Mouse (Mus musculus): ENCODE results near the gene Slc25a1.
"Not testable (repeated sequence)": the region's sequence is repeated elsewhere in the genome, so short reads cannot be mapped to it uniquely, and the experiment has no call there.

Slc25a1 gene

GRCm38 (mm10) chr16:17928087-17928580 is at the start of gene Slc25a1:
Gene Slc25a1 (minus strand): TSS chr16:17928219.
- DNase-seq (ENCODE audit: low read depth, low spot score): no peak

- no peak for DNase-seq (ENCODE audit: low read depth, low spot score)
These were observed 43.8 kb upstream of the Slc25a1 start for GRCm38 (mm10) chr16:17971853-17972252.

GRCm38 (mm10) chr16:17962091-17962490 is 34.1 kb upstream of the Slc25a1 start:
- DNase-seq (ENCODE audit: low read depth, low spot score): no peak

GRCm38 (mm10) chr16:17956052-17956638 is 28.1 kb upstream of the Slc25a1 start:
- DNase-seq (ENCODE audit: low read depth, low spot score): not testable (repeated sequence)

- no peak for DNase-seq (ENCODE audit: low read depth, low spot score)
These were observed 23.6 kb upstream of the Slc25a1 start for GRCm38 (mm10) chr16:17951618-17952017.

- DNase-seq (ENCODE audit: low read depth, low spot score): no peak
These were observed 22.0 kb upstream of the Slc25a1 start for GRCm38 (mm10) chr16:17950068-17950467.

- no peak for DNase-seq (ENCODE audit: low read depth, low spot score)
These were observed 21.4 kb upstream of the Slc25a1 start for GRCm38 (mm10) chr16:17949421-17949877.

GRCm38 (mm10) chr16:17945081-17945831 is 17.2 kb upstream of the Slc25a1 start:
- no peak for DNase-seq (ENCODE audit: low read depth, low spot score)

GRCm38 (mm10) chr16:17943466-17943865 is 15.4 kb upstream of the Slc25a1 start:
- no peak for DNase-seq (ENCODE audit: low read depth, low spot score)

- DNase-seq (ENCODE audit: low read depth, low spot score): no peak
These were observed 11.3 kb upstream of the Slc25a1 start for GRCm38 (mm10) chr16:17939255-17939751.

GRCm38 (mm10) chr16:17938821-17939220 is 10.8 kb upstream of the Slc25a1 start:
- DNase-seq (ENCODE audit: low read depth, low spot score): peak; percentile 53

- DNase-seq (ENCODE audit: low read depth, low spot score): no peak
These were observed 10.2 kb upstream of the Slc25a1 start for GRCm38 (mm10) chr16:17938187-17938586.

- DNase-seq (ENCODE audit: low read depth, low spot score): no peak
These were observed 8.8 kb upstream of the Slc25a1 start for GRCm38 (mm10) chr16:17936776-17937175.

GRCm38 (mm10) chr16:17934445-17934910 is 6.5 kb upstream of the Slc25a1 start:
- DNase-seq (ENCODE audit: low read depth, low spot score): no peak

GRCm38 (mm10) chr16:17933594-17934444 is 5.8 kb upstream of the Slc25a1 start:
- no peak for DNase-seq (ENCODE audit: low read depth, low spot score)

GRCm38 (mm10) chr16:17931906-17932460 is 4.0 kb upstream of the Slc25a1 start:
- DNase-seq (ENCODE audit: low read depth, low spot score): no peak

GRCm38 (mm10) chr16:17929631-17930030 is 1.6 kb upstream of the Slc25a1 start:
- DNase-seq (ENCODE audit: low read depth, low spot score): no peak

- no peak for DNase-seq (ENCODE audit: low read depth, low spot score)
These were observed 1.2 kb upstream of the Slc25a1 start for GRCm38 (mm10) chr16:17929211-17929610.

- peak; percentile 84 for DNase-seq (ENCODE audit: low read depth, low spot score)
These were observed 647 bp upstream of the Slc25a1 start for GRCm38 (mm10) chr16:17928627-17929104.

GRCm38 (mm10) chr16:17927351-17928082 is 502 bp downstream of the Slc25a1 start:
- no peak for DNase-seq (ENCODE audit: low read depth, low spot score)

GRCm38 (mm10) chr16:17922163-17922538 is 5.9 kb downstream of the Slc25a1 start:
- DNase-seq (ENCODE audit: low read depth, low spot score): no peak

Measured in WW6 (cell line).